In genomic region chr7:16401991-16402431, GRCm38 (mm10) we compare ENCODE assay signal across 8 mouse cellular contexts. TPM values are rescaled to one million over a fixed set of nuclear protein-coding genes. Genes with fewer than 3 reads are reported as not detected.
A peak's percentile ranks its signal among the peaks of the same experiment; 100 is the strongest.
DNase-seq lines count a peak whose midpoint lies in the region; ATAC-seq and TF ChIP-seq lines count a peak whose summit lies in the region.

No protein-coding gene starts in this region.

- H3K4me1 ChIP-seq in cerebellum, adult 2 months (ENCODE audit: control insufficient read depth, insufficient read depth, low read length), result peaks cover 31% of the 10 kb centered on the region
- peaks cover 29% of the 10 kb centered on the region for H3K4me1 ChIP-seq in forebrain, postnatal 0 days (ENCODE audit: insufficient read depth)
- H3K4me1 ChIP-seq in intestine, embryonic 15.5 days (replicated peaks), result peaks cover 28% of the 10 kb centered on the region
- H3K4me1 ChIP-seq in liver, embryonic 11.5 days (replicated peaks; ENCODE audit: control insufficient read depth, insufficient read depth, low read length), result peaks cover 38% of the 10 kb centered on the region

- peak overlapping the region; percentile 90 for H3K9ac ChIP-seq in forebrain, postnatal 0 days
- peak overlapping the region; percentile 100 for H3K9ac ChIP-seq in intestine, embryonic 15.5 days
- H3K9ac ChIP-seq in liver, embryonic 11.5 days (ENCODE audit: low read depth, low read length), result peak overlapping the region; percentile 100

- TF ChIP-seq CTCF in cerebellum, adult 2 months (IDR thresholded peaks at IDR 0.05; ENCODE audit: borderline replicate concordance, insufficient read depth, low read depth, low read length), result no peak
- TF ChIP-seq CTCF in forebrain, postnatal 0 days (IDR thresholded peaks at IDR 0.05; ENCODE audit: low read depth), result no peak

- H3ac ChIP-seq in myocyte (ENCODE audit: control insufficient read depth, insufficient read length), result peak overlapping the region; percentile 65

- no peaks in the 10 kb centered on the region for H3K36me3 ChIP-seq in forebrain, postnatal 0 days (ENCODE audit: insufficient read depth)
- no peaks in the 10 kb centered on the region for H3K36me3 ChIP-seq in intestine, embryonic 15.5 days
- no peaks in the 10 kb centered on the region for H3K36me3 ChIP-seq in liver, embryonic 11.5 days (ENCODE audit: control insufficient read depth, insufficient read depth, low read length)
- no peaks in the 10 kb centered on the region for H3K36me3 ChIP-seq in myocyte (ENCODE audit: control insufficient read depth, insufficient read depth)

- under 1% methylated on average over 17 of the region's 17 CpGs for WGBS in cerebellum, adult 2 months
- under 1% methylated on average over 17 of the region's 17 CpGs for WGBS in forebrain, postnatal 0 days
- WGBS in intestine, embryonic 15.5 days, result under 1% methylated on average over 17 of the region's 17 CpGs
- WGBS in liver, embryonic 11.5 days, result 0% methylated on average over 17 of the region's 17 CpGs

- H3K27ac ChIP-seq in cerebellum, adult 2 months (ENCODE audit: insufficient read depth, low read length), result peak overlapping the region; percentile 100
- H3K27ac ChIP-seq in forebrain, postnatal 0 days (ENCODE audit: low read depth, low read length), result peak overlapping the region; percentile 100
- peak overlapping the region; percentile 100 for H3K27ac ChIP-seq in intestine, embryonic 15.5 days
- H3K27ac ChIP-seq in liver, embryonic 11.5 days (ENCODE audit: low read depth, low read length), result peak overlapping the region; percentile 100

- H3K4me2 ChIP-seq in forebrain, postnatal 0 days (ENCODE audit: low read depth), result peak overlapping the region; percentile 82
- H3K4me2 ChIP-seq in intestine, embryonic 15.5 days (replicated peaks), result peak overlapping the region; percentile 81
- H3K4me2 ChIP-seq in liver, embryonic 11.5 days, result peak overlapping the region; percentile 84
- H3K4me2 ChIP-seq in myocyte (ENCODE audit: low read depth), result peak overlapping the region; percentile 87

- H3K79me2 ChIP-seq in myocyte (ENCODE audit: control insufficient read depth, insufficient read depth), result peaks cover 43% of the 10 kb centered on the region

- H3K4me3 ChIP-seq in cerebellum, adult 2 months (replicated peaks; ENCODE audit: insufficient read depth, low read depth, low read length), result peak overlapping the region; percentile 89
- H3K4me3 ChIP-seq in forebrain, postnatal 0 days (ENCODE audit: low read depth, low read length), result peak overlapping the region; percentile 51
- peak overlapping the region; percentile 86 for H3K4me3 ChIP-seq in intestine, embryonic 15.5 days (replicated peaks)
- peak overlapping the region; percentile 93 for H3K4me3 ChIP-seq in liver, embryonic 11.5 days (ENCODE audit: low read depth, low read length)
- H3K4me3 ChIP-seq in myocyte, result peak overlapping the region; percentile 98

- peak; percentile 34; the same call in 1 of the 2 replicates for TF ChIP-seq POLR2A in cerebellum, adult 2 months (IDR thresholded peaks at IDR 0.05; ENCODE audit: borderline replicate concordance, insufficient read depth, low read length)
- peak; percentile 45 for TF ChIP-seq POLR2A in myocyte (IDR thresholded peaks at IDR 0.05; ENCODE audit: insufficient read length, low read depth)

- no peaks in the 10 kb centered on the region for H3K27me3 ChIP-seq in cerebellum, adult 2 months (ENCODE audit: control insufficient read depth, insufficient read depth, low read length)
- no peaks in the 10 kb centered on the region for H3K27me3 ChIP-seq in forebrain, postnatal 0 days (ENCODE audit: insufficient read depth, low read length)
- H3K27me3 ChIP-seq in intestine, embryonic 15.5 days (replicated peaks), result no peaks in the 10 kb centered on the region
- H3K27me3 ChIP-seq in liver, embryonic 11.5 days (replicated peaks; ENCODE audit: control insufficient read depth, insufficient read depth, low read length), result no peaks in the 10 kb centered on the region
- no peaks in the 10 kb centered on the region for H3K27me3 ChIP-seq in myocyte (ENCODE audit: control insufficient read depth, insufficient read depth, insufficient read length)

- peak; percentile 38 for DNase-seq in right cerebral cortex, adult 2 months (ENCODE audit: low spot score in 2 of 2)
- DNase-seq in right cerebral cortex, postnatal 36 days (ENCODE audit: low spot score in 2 of 2), result no peak
- peak; percentile 53 to 66 for DNase-seq in cerebellum, adult 2 months
- DNase-seq in forebrain, postnatal 0 days, result peak; percentile 65
- peak; percentile 76 for DNase-seq in liver, embryonic 11.5 days (ENCODE audit: low spot score)
- peak; percentile 48 for DNase-seq in thymus, postnatal 0 days (ENCODE audit: low spot score)

- H3K9me3 ChIP-seq in forebrain, postnatal 0 days (ENCODE audit: low read length), result no peaks in the 10 kb centered on the region
- H3K9me3 ChIP-seq in intestine, embryonic 15.5 days, result no peaks in the 10 kb centered on the region
- H3K9me3 ChIP-seq in liver, embryonic 11.5 days (ENCODE audit: control insufficient read depth, low read length), result no peaks in the 10 kb centered on the region

- ATAC-seq in forebrain, postnatal 0 days, result no peak
- no peak for ATAC-seq in intestine, embryonic 15.5 days
- ATAC-seq in liver, embryonic 11.5 days (replicated peaks; ENCODE audit: low FRiP score), result peak; percentile 19; the same call in 1 of the 2 replicates

TF ChIP-seq in myocyte, 11 proteins besides CTCF, POLR2A, EP300 and RAD21:
- TF ChIP-seq CEBPB (IDR thresholded peaks at IDR 0.05; ENCODE audit: insufficient read depth, poor library complexity, severe bottlenecking) (no peak), MAX (IDR thresholded peaks at IDR 0.05; ENCODE audit: low read depth) (no peak)

RNA-seq across cellular contexts. Expression of gene Zc3h4, which starts 1.3 kb away (rescaled TPM):
- 42.0 and 50.2 TPM in 2 replicates for polyA plus RNA-seq in cerebellum, adult 2 months (2012; rRNA removed)
- total RNA-seq in forebrain, postnatal 0 days (2014; rRNA removed), result 36.7 and 57.5 TPM in 2 replicates
- 9.4 and 11.0 TPM in 2 replicates for polyA plus RNA-seq in forebrain, postnatal 0 days (2015; fragmentation: Nextera tagmentation; extraction: Ambion mirVana)
- 13.8 and 14.4 TPM in 2 replicates for polyA plus RNA-seq in intestine, embryonic 15.5 days (2015; fragmentation: Nextera tagmentation; extraction: Ambion mirVana)
- 14.1 and 18.6 TPM in 2 replicates for polyA plus RNA-seq in liver, embryonic 11.5 days (2014; fragmentation: Nextera tagmentation; extraction: Ambion mirVana)
- polyA plus RNA-seq in myocyte (2012; fragmentation: generic; extraction: Trizol), result 24.8 TPM
- 12.2 and 15.9 TPM in 2 replicates for polyA plus RNA-seq in thymus, postnatal 0 days (2015; fragmentation: Nextera tagmentation; extraction: Ambion mirVana)

RNA-seq across cellular contexts. Expression of gene Sae1, which starts 14.4 kb away (rescaled TPM):
- polyA plus RNA-seq in cerebellum, adult 2 months (2012; rRNA removed), result 78.2 and 84.0 TPM in 2 replicates
- 114 and 122 TPM in 2 replicates for total RNA-seq in forebrain, postnatal 0 days (2014; rRNA removed)
- 197 and 211 TPM in 2 replicates for polyA plus RNA-seq in forebrain, postnatal 0 days (2015; fragmentation: Nextera tagmentation; extraction: Ambion mirVana)
- polyA plus RNA-seq in intestine, embryonic 15.5 days (2015; fragmentation: Nextera tagmentation; extraction: Ambion mirVana), result 270 and 284 TPM in 2 replicates
- 267 and 287 TPM in 2 replicates for polyA plus RNA-seq in liver, embryonic 11.5 days (2014; fragmentation: Nextera tagmentation; extraction: Ambion mirVana)
- 169 TPM for polyA plus RNA-seq in myocyte (2012; fragmentation: generic; extraction: Trizol)
- polyA plus RNA-seq in thymus, postnatal 0 days (2015; fragmentation: Nextera tagmentation; extraction: Ambion mirVana), result 246 and 259 TPM in 2 replicates

RNA-seq across cellular contexts. Expression of gene Tmem160, which starts 50.6 kb away (rescaled TPM):
- 89.6 and 98.6 TPM in 2 replicates for polyA plus RNA-seq in cerebellum, adult 2 months (2012; rRNA removed)
- total RNA-seq in forebrain, postnatal 0 days (2014; rRNA removed), result 40.1 and 61.2 TPM in 2 replicates
- polyA plus RNA-seq in forebrain, postnatal 0 days (2015; fragmentation: Nextera tagmentation; extraction: Ambion mirVana), result 105 and 130 TPM in 2 replicates
- 48.9 and 54.8 TPM in 2 replicates for polyA plus RNA-seq in intestine, embryonic 15.5 days (2015; fragmentation: Nextera tagmentation; extraction: Ambion mirVana)
- polyA plus RNA-seq in liver, embryonic 11.5 days (2014; fragmentation: Nextera tagmentation; extraction: Ambion mirVana), result 54.4 and 54.5 TPM in 2 replicates
- 131 TPM for polyA plus RNA-seq in myocyte (2012; fragmentation: generic; extraction: Trizol)
- polyA plus RNA-seq in thymus, postnatal 0 days (2015; fragmentation: Nextera tagmentation; extraction: Ambion mirVana), result 148 and 149 TPM in 2 replicates

Comparison
In these comparisons a context has a peak if more than half of its experiments do, and no peak if none do; other contexts are left out.
1. DNase-seq: peak in right cerebral cortex, adult 2 months (2 of 2), cerebellum, adult 2 months (2 of 2), forebrain, postnatal 0 days (single experiment), liver, embryonic 11.5 days (single experiment) and thymus, postnatal 0 days (single experiment); none in right cerebral cortex, postnatal 36 days (0 of 2).
2. Peak in every context shown above with its lines, with median percentiles within 50 percentile points of each other: H3K27ac ChIP-seq, H3K4me3 ChIP-seq, H3K4me2 ChIP-seq and H3K9ac ChIP-seq.